Mouse (Mus musculus): ENCODE measurements around the gene Ccdc9b.
A peak's percentile ranks its signal among the peaks of the same experiment; 100 is the strongest.

Ccdc9b gene

DNA sequence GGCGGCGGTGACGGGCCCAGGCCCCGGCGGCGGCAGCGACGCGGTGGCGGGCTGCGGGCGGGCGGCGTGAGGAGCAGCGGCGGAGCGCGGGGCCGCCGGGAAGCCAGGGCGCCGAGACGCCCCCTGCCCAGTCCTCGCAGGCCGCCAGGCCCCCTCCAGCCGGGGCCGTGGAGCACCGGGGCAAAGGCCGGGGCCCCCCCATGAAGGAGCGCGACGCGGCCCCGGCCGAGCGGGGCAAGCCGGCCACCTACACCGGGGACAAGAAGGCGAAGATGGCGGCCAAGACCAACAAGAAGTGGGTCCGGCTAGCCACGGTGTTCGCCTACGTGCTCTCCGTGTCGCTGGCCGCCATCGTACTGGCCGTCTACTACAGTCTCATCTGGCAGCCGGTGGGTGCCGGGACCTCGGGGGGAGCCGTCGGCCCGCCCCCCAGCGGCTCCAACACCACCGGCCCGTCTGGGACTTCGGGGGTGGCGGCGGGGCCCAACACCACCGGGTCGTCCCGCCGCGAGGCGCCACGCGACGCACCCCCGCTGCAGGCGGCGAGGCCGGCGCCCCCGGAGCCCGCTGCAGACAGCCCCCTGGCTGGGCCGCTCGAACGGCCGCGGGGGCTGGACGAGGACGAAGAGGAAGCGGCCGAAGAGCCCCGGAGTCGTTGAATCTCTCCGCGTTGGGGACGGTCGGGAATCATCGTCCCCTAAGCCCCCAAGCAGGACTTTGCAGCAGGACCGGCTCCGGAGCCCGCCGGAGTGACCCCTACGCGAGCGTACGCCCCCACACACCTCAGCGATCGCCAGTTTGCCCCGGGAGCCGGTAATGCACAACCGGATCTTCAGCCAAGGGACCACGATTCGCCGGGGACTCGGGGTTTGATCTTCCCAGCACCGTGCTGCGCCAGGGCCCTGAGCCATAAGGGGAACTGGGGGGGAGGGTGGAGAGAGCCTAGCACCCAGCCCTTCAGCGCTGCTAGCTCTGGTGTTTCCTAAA, 16.3 kb downstream of the Ccdc9b start:
- DNase-seq = peak in 1 of 2 experiments; percentile 48

DNA sequence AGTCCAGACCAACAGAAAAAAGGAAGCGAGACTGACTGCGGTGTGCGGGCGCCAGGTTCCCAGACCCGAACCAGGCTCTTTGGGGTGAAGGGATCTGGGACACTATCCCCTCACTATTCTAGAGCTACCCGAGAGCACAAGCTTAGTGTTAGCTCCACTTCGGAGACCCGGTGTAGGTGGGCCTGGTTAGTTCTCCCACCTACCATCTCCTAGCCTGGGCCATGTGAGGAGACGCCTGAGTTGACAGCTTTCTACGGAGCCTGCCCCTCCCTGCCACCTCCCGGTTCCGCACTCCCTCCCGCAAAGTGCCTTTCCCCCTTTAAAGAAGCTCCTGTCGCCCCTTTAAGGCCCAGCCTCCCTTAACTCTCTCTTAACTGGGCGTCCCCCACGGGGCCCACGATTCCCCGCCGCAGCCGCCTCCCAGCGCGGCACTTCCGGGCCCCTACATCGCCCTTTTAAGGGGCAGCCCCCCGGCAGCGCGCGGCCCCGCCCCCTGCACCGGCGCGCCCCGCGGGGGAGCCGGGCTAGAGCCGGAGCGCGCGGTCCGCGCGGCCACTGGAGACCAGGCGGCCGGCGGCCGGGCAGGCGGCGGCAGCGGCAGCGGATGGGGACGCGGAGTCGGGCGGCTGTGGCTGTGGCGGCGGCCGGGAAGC, 17.1 kb downstream of the Ccdc9b start, which contains the start of gene Inafm2:
Gene Inafm2, plus strand, starts transcription at position 527 of the 653 bp plus-strand sequence.
- peak; percentile 90 to 92 for DNase-seq

DNA sequence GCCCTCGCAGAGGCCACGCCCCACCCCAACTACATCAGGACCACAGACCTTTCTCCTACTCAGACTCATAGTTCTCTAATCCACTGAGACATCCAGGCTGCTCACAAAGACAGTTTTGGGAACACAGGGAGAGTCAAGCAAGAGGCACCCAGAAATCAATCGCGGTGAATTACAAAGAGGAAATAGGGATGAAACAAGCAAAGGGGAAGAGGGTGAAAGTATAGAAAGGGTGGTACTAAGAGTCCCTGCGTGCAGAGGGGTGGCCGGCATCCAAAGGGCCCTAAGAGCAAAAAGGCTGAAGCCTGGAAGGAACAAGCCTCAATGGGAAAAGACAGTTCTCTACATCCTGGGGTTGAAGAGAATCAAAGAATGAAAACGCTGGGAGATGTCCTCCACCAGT, 17.8 kb downstream of the Ccdc9b start:
- no peak for DNase-seq

DNA sequence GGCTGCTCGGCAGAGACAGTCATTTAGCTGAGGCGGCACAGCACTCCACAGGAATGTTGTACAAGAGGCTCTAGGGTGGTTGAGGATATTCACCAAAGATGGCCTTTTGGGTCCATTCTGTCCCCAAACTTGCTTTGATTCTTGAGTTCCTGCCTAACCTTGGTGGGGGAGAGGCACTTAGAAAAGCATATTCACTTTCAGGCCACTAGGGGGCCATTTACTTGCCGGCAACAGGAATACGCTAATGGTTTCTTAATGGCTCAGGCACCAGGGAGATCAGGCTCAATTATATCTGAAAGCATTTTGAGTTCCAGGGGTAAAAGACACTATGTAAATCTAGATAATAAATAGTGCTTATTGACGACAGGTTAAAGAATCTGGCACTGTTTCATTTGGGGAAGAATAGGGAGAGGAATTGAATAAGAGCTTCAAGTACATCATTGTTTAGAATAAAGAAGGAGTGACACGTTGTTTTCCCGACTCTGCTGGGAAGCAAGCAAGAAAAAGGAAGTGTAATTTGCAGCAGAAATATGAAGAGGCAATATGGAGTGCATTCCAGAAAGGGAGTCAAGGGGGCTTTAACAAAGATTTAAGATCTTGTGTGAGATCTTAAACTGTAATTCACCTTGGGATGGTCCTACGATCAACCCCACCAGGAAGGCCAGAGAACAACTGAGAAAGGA, 19.1 kb downstream of the Ccdc9b start:
- DNase-seq = no peak

DNA sequence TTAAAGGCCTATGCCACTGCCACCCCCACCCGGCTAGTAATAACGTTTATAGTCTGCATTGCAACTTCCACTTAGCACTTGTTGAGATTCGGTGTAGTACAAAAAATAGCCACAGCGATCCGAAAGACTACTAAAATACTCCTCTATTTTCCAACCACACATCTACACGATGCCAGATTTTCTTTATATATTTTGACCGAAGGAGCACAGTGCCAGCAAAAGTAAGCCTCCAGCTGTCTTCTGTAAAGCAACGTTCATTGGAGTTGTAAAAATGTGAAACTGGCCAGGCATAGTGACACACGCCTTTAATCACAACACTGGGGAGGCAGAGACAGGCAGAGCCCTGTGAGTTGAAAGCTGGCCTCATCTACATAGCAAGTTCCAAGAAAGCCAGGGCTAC, 21.3 kb downstream of the Ccdc9b start:
- DNase-seq = no peak

DNA sequence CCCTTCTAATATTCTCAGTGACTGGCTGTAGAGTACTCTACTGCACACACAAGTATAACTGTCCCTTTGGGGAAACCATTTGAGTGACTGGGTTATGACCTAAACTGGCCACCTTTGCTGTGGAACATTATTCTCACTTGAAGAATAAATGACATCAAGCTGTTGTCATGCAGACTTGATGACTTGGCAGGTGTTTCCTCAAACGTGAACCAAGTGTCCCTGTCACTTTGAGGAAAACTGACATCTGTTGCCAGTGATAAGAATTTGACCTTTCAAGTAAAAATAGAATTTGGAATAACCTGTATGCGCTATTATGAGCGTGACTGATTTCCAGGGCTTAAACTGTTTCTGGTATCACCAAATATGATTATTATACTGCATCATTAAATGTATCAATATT, 22.1 kb downstream of the Ccdc9b start:
- DNase-seq = no peak

DNA sequence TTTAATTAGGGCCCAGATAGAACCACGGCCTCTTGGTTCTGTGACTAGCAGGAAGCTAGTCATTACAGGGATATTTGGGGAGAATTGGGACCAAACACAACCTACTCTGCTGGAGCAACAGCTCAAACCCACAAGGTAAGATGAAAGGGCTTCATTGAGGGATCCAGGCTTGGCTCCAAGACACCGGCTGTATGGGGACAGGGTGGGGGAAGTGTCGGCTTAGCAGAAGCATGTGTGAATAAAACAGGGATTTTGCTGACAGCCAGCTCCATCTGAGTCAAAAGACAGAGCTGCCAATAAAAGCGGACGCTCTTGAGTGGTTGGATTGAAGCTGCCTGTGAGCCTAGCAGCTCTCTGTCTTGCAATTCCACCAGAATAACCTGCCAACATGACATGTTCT, 29.1 kb downstream of the Ccdc9b start:
- DNase-seq = no peak

DNA sequence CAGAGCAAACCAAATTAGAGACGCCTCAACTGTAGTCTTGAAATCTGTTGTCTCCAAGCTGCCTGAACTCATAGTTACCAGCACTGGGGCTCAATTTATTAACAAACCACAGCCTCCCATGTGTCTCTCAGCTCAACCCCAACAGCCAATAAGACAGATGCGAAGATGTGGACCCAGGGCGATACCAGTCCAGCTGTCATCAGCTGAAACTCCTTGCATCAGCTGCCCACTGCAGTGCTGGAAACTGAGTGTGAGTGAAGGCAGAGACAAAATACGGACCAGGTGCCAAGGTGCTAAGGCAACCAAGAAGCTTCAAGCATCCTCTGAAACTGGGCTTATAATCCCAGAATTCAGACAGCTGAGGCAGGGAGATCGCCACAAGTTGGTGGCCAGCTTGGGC, 30.5 kb downstream of the Ccdc9b start:
- no peak for DNase-seq

DNA sequence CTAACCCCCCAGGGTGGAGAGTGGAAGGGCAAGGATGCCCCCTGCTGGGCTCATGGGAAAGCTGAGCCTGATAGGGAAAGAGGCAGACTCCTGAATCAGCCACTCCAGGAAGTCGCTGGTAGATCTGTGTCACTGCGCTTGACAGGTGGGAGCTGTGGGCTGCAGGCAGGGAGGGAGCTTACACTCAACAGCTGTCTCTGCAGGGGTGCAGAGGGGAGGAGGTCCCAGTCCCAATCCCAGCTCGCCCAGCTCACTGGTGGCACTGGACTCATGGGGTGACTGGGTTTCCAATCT, 31.9 kb downstream of the Ccdc9b start:
- peak; percentile 76 to 82 for DNase-seq

DNA sequence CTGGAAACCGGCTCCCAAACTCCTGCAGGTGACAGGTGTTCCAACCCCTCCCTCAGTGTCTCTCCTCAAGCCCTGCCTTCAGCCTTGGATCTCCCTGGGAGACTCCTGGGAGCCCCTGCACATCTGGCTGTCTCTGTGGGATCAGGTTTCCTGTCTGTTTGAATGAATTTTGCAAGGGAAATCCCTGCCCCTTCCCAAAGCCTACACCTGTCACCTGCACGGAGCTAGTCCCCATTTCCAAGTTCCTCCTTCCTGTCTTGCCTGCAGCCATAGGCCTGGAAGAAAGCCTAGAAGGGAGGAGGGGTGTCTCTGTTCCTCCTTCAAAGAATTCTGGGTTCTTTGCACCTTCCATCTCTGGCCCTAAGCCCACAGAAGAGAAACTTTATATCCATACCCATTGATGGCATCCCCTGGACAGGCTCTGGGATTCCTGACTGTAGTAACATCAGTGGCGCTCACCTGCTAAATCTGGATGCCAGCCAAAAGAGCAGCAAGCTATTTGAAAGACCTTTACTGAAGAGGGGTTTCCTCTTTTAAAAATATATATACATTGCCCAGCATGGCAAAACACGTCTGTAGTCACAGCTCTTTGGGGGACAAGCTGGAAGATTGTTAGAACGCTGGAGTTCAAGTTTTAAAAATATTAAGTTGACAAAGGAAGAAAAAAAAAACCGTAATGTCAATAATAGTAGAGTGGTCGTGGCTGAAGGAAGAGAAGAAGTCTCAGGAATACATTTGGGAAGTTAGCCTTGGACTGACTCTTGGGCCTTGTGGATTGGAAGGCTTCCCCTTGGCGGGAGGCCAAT, 32.4 kb downstream of the Ccdc9b start:
- DNase-seq = no peak

DNA sequence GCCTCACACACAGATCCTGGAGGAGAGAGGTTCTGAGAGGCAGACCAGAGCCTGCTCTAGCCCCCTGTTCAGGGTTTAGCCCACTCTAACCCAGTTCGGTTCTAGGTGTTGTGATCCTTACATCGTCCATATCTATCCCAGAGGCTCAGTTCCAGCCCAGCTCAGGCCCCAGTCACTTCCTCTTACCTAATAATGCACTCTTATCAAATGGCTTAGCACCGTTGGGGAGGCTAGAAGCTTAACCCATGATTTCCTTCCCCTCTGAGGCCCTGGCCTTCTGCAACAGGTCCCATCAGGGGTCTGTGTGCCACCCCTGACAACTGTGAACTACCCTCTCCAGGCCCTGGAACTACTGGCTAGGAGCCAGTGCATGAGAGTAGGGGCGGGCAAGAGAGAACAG, 33.3 kb downstream of the Ccdc9b start:
- no peak for DNase-seq

DNA sequence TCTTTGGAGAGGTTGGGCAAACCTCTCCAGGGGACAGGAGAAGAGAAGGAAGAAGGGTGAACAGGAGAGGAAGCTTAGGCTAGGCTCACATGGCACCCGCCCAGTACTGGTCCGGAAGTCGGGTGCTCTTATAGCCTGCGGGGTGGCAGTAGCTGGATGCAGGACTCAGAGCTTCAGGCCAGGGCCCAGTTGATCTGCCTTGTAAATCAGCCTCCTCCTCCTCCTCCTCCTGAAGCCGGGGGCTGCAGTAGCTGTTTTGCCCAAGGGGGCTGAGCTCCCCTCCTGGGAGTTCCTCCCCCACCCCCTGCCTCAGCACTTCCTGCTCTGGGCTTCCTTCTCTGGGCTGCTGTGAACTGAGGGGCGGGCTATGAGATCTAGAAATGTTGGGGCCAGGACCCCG, 34.1 kb downstream of the Ccdc9b start, which contains the start of gene Plcb2:
Gene Plcb2, minus strand, starts transcription at position 102 of the 400 bp plus-strand sequence.
- peak; percentile 64 to 70 for DNase-seq

DNA sequence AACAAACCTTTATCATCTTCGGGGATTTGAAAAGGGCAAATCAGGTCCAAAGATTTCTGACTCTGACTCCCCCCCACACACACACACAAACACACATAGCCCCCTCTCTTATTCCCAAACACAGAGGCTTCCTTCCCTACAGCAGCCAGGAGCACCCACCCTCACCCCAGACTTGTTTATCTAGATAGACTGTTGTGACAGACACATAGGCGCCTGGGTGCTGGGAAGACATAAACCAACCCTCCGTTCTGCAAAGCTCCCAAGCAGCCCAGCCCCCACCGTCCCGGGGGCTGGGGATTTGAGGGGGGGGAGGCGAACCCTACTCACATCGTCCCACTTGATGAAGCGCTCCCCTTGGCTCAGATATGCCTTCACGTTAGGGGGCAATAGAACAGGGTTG, 34.5 kb downstream of the Ccdc9b start:
- DNase-seq = no peak

DNA sequence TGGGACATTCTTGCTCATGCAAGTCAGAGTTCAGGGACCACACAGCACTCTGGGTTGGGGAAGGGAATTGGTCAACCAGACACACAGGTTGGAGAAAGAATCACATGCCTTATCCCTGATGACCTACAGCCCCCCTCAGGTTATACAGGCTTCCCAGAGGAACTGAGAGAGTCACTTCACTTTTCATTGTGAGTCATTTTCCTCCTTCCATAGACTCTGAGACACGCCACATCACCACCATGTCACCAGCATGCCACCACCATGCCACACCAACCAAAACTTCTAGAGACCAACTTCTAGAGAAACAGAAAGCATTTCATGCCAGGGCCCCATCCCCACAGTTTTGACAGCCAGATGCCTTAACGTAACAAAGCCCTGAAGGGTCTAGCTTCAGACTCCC, 35.6 kb downstream of the Ccdc9b start:
- DNase-seq = no peak

DNA sequence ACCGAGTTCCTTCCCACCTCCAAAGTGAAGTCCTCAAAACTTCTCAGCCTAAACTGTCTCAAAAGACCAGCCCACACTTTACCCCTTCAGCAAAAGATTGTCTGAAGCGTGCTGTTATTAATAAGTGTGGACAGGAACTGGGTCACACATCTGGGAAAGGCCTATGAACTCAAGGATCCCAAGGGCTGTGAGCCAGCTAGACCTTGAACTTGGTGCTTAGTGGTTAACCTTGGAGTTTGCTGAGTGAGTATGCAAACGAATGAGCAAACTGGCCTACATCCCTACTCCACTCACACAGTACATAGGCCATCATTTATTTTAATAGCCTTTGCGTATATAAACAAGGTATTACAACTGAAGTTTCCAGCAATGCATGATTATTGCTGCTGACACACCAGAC, 37.0 kb downstream of the Ccdc9b start:
- DNase-seq = no peak

DNA sequence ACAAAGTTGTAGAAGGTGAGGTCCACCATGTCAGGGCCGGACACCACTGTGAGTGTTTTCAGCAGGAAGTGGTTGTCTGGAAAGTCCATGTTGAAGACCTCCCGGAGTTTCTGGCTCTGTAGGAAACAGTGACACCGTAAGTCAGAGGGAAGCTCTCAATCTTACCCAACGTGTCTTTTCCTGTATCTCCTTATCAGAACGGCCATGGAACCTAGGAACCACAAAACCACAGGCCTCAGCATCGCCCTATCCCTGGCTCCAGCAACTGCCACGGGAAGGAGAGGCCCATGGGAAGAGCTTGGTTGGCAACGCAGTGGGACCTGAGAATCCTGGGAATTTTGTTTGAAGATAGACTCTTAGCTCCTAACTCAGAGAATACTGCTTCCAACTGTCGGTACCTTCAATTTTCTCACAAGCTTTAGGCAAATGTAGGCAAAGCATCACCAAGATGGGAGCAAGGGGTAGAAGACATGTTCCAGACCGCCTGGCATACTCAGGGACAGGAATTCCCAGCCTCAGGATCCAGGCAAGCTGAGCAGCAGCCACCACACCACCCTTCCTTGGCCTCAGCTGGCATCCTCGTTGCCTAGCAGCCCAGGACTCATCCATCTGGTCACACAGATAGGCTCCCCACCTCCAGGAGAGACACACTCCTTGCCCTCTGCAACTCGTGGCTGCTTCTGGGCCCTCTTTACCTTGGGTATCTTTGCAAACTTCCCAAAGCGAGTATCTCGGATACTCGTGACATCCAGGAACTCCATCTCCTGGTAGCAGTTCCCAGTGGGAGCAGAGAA, 38.6 kb downstream of the Ccdc9b start:
- DNase-seq = no peak

DNA sequence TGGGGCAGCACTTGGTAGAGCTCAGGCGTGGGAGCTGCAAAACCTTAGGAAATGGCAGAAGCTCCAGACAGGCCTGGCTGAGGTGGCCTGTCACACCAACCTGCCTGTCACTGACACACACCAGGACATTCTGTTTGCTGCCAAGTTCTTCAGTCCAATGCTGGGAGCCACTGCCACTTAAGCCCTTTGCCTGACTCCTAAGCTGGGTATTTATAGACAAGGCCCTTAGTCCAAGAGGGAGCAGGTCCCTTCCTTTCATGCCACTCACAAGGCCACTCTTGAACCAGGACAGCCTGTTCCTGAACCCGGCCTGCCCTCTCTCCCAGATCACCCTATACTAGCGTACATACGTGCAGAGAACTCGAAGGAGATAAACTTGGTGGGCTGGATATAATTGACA, 45.8 kb downstream of the Ccdc9b start:
- DNase-seq = no peak

DNA sequence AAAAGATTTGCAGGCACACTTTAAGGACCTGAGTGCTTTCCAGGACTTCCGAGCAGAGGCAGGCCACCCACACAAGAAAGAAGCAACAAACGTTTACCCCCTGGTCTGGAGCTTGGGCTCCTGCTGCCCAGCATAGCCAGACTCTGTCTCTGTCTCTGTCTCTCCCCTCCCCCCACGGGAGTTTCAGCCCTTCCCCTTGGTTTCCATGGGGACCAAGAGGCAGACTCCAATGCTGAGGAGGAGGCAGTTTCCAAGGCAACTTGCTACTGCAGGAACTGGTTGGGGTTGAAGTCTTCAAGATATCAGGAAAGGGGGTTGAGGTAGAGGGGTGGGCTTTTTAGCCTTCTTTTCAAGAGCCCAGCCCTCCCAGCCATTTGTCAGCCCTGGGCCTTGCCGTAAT, 48.2 kb downstream of the Ccdc9b start:
- no peak for DNase-seq

DNA sequence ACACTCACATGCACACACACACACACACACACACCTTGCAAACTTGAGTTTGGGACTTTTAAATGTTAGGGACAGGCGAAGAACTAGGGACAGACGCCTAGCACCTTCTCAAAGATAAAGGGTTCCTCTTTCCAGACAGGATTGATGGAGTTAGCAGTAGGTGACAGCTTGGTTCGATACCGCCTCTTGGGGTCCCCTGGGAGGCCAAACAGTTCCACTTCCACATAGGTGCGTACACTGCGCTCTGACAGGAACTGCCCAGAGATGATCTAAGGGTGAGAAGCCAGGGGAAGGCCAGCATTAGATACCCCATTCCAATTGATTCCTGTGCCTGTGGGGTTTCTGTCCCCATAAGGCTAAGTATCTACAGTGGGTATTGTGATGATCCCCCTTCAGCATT, 48.8 kb downstream of the Ccdc9b start:
- no peak for DNase-seq

DNA sequence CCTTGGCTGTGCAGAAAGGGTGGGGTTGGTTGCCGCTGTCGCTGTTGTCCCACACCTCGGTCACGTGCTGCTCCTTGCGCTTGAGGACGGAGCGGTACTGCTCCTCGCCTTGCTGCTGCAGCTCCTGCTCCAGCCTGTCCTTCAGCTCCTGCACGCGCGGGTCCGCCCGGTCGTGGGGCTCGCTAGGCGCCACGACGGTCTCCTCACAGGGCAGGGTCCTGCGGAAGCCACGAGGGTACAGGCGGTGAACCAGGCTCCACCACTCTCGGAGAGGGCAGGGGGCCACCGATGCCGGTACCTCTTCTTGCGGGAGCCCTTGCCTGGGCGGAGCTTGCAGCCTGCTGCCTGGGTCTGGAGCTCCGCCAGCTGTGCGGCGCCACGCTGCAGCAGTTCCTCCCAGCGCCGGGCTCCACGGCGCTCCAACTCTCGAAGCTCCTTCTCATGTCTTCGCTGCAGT, 51.4 kb downstream of the Ccdc9b start:
- DNase-seq = peak in 1 of 2 experiments; percentile 13

DNA sequence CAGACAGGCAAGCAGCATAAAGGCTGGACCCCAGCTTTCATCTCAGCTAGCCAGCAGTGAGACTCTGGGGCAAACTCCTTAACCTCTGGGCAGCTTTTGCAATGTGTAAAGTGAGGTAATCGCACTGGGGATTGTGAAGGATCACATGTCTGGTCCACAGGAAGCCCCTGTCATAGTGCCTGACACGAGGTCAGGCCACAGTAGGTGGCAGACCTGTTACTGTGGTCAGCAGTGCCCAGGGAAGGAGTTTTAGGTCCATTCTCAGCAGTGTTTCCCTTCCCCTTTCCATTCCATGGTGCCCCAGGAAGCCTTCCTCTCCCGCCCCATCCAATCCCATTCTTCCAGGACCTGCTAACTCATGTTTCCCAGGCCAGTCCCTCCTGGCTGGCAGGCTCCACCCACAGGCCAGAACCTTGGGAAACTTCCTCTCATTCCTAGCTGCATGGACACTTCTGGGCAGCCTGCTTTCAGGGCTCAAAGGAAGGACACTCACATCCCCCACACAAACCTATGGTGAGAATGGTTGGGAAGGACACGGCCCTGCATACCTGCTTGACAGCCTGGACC, 52.7 kb downstream of the Ccdc9b start:
- no peak for DNase-seq

All from thymus, adult 18-20 months (tissue).